Comparison of ENCODE assay signal across 12 mouse cellular contexts in genomic region chr4:116669291-116669690, GRCm38 (mm10). TPM values are rescaled to one million over a fixed set of nuclear protein-coding genes. Genes with fewer than 3 reads are reported as not detected.
A peak's percentile ranks its signal among the peaks of the same experiment; 100 is the strongest.
DNase-seq lines count a peak whose midpoint lies in the region; ATAC-seq and TF ChIP-seq lines count a peak whose summit lies in the region.
"Had no signal": no experiment of that assay in that cellular context is flagged by ENCODE, and none has a peak within 500 bp of the region (broad histone marks: within the 10 kb centered on the region; RNA-seq: fewer than 3 reads in every experiment).

No protein-coding gene starts in this region.

- no peak overlapping the region for H3K4me2 ChIP-seq in kidney, embryonic 14.5 days (replicated peaks; ENCODE audit: low read depth, low read length)
- no peak overlapping the region for H3K4me2 ChIP-seq in midbrain, embryonic 11.5 days
- H3K4me2 ChIP-seq in midbrain, embryonic 13.5 days (replicated peaks) = no peak overlapping the region
- no peak overlapping the region for H3K4me2 ChIP-seq in stomach, postnatal 0 days (replicated peaks; ENCODE audit: low read depth)
- H3K4me2 ChIP-seq: midbrain, embryonic 12.5 days; neural tube, embryonic 15.5 days had no signal

- H3K9me3 ChIP-seq in kidney, embryonic 14.5 days (ENCODE audit: control insufficient read depth, low read length) = no peaks in the 10 kb centered on the region
- no peaks in the 10 kb centered on the region for H3K9me3 ChIP-seq in midbrain, embryonic 11.5 days (ENCODE audit: control insufficient read depth, low read length)
- H3K9me3 ChIP-seq in midbrain, embryonic 13.5 days = no peaks in the 10 kb centered on the region
- no peaks in the 10 kb centered on the region for H3K9me3 ChIP-seq in stomach, postnatal 0 days (ENCODE audit: control insufficient read depth, low read length)
- H3K9me3 ChIP-seq: midbrain, embryonic 12.5 days; neural tube, embryonic 15.5 days had no signal

- no peak overlapping the region for H3K9ac ChIP-seq in kidney, embryonic 14.5 days (ENCODE audit: low read depth, low read length)
- H3K9ac ChIP-seq in midbrain, embryonic 11.5 days (ENCODE audit: low read length) = no peak overlapping the region
- H3K9ac ChIP-seq in midbrain, embryonic 13.5 days (replicated peaks) = no peak overlapping the region
- no peak overlapping the region for H3K9ac ChIP-seq in stomach, postnatal 0 days (ENCODE audit: low read length)
- H3K9ac ChIP-seq: midbrain, embryonic 12.5 days; neural tube, embryonic 15.5 days had no signal

- 54% methylated on average over 2 of the region's 2 CpGs for WGBS in kidney, adult 2 months
- WGBS in kidney, embryonic 14.5 days = 77% methylated on average over 2 of the region's 2 CpGs
- 61% methylated on average over 2 of the region's 2 CpGs for WGBS in midbrain, embryonic 11.5 days
- WGBS in midbrain, embryonic 13.5 days = 56% methylated on average over 2 of the region's 2 CpGs
- 49% methylated on average over 2 of the region's 2 CpGs for WGBS in stomach, postnatal 0 days

- ATAC-seq in kidney, embryonic 14.5 days (ENCODE audit: low FRiP score, low TSS enrichment) = no peak
- no peak for ATAC-seq in midbrain, embryonic 11.5 days (ENCODE audit: low FRiP score)
- ATAC-seq in midbrain, embryonic 13.5 days = no peak
- ATAC-seq in stomach, postnatal 0 days (ENCODE audit: low FRiP score, low TSS enrichment) = no peak
- no peak for ATAC-seq in granulocyte monocyte progenitor cell, adult 5-6 weeks (replicated peaks; ENCODE audit: poor library complexity, severe bottlenecking)

- no peak for TF ChIP-seq POLR2A in kidney, adult 2 months (IDR thresholded peaks at IDR 0.05; ENCODE audit: low read depth, low read length)
- no peak for TF ChIP-seq POLR2A in bone marrow macrophage, adult 2 months (IDR thresholded peaks at IDR 0.05; ENCODE audit: borderline replicate concordance, low read depth, low read length)

- H3K27ac ChIP-seq in kidney, adult 2 months (ENCODE audit: insufficient read depth, low read depth, low read length) = no peak overlapping the region
- no peak overlapping the region for H3K27ac ChIP-seq in kidney, embryonic 14.5 days (ENCODE audit: low read depth, low read length)
- no peak overlapping the region for H3K27ac ChIP-seq in midbrain, embryonic 11.5 days (ENCODE audit: low read depth, low read length)
- no peak overlapping the region for H3K27ac ChIP-seq in midbrain, embryonic 13.5 days
- peak overlapping the region; percentile 100 for H3K27ac ChIP-seq in bone marrow macrophage, adult 2 months (ENCODE audit: insufficient read depth, low read depth, low read length)
- H3K27ac ChIP-seq in stomach, postnatal 0 days (replicated peaks) = no peak overlapping the region
- H3K27ac ChIP-seq: midbrain, embryonic 12.5 days; neural tube, embryonic 15.5 days had no signal

- no peak overlapping the region for H3K4me3 ChIP-seq in kidney, adult 2 months (ENCODE audit: insufficient read depth, low read depth, low read length)
- no peak overlapping the region for H3K4me3 ChIP-seq in kidney, embryonic 14.5 days (ENCODE audit: low read length)
- no peak overlapping the region for H3K4me3 ChIP-seq in midbrain, embryonic 11.5 days (ENCODE audit: low read depth, low read length)
- no peak overlapping the region for H3K4me3 ChIP-seq in midbrain, embryonic 13.5 days (replicated peaks)
- no peak overlapping the region for H3K4me3 ChIP-seq in bone marrow macrophage, adult 2 months (ENCODE audit: insufficient read depth, low read length)
- H3K4me3 ChIP-seq in stomach, postnatal 0 days (ENCODE audit: low read depth, low read length) = no peak overlapping the region
- H3K4me3 ChIP-seq: midbrain, embryonic 12.5 days; neural tube, embryonic 15.5 days had no signal

- H3K4me1 ChIP-seq in kidney, adult 2 months (ENCODE audit: control insufficient read depth, insufficient read depth, low read length) = peaks cover 4% of the 10 kb centered on the region
- no peaks in the 10 kb centered on the region for H3K4me1 ChIP-seq in kidney, embryonic 14.5 days (ENCODE audit: control insufficient read depth, insufficient read depth, low read length)
- H3K4me1 ChIP-seq in midbrain, embryonic 11.5 days (ENCODE audit: control insufficient read depth, insufficient read depth, low read length) = no peaks in the 10 kb centered on the region
- no peaks in the 10 kb centered on the region for H3K4me1 ChIP-seq in midbrain, embryonic 13.5 days (replicated peaks)
- H3K4me1 ChIP-seq in bone marrow macrophage, adult 2 months (ENCODE audit: control insufficient read depth, insufficient read depth, low read length) = peaks cover 52% of the 10 kb centered on the region
- H3K4me1 ChIP-seq in stomach, postnatal 0 days (replicated peaks; ENCODE audit: control insufficient read depth, insufficient read depth) = no peaks in the 10 kb centered on the region
- H3K4me1 ChIP-seq: midbrain, embryonic 12.5 days; neural tube, embryonic 15.5 days had no signal

- H3K27me3 ChIP-seq in kidney, adult 2 months (replicated peaks; ENCODE audit: control insufficient read depth, insufficient read depth, low read length) = no peaks in the 10 kb centered on the region
- no peaks in the 10 kb centered on the region for H3K27me3 ChIP-seq in kidney, embryonic 14.5 days (ENCODE audit: control insufficient read depth, insufficient read depth, low read length)
- no peaks in the 10 kb centered on the region for H3K27me3 ChIP-seq in midbrain, embryonic 11.5 days (ENCODE audit: control insufficient read depth, insufficient read depth, low read length)
- no peaks in the 10 kb centered on the region for H3K27me3 ChIP-seq in midbrain, embryonic 13.5 days
- H3K27me3 ChIP-seq in stomach, postnatal 0 days (ENCODE audit: control insufficient read depth, insufficient read depth, low read length) = no peaks in the 10 kb centered on the region
- H3K27me3 ChIP-seq: midbrain, embryonic 12.5 days; neural tube, embryonic 15.5 days had no signal

- peak; percentile 51 for DNase-seq in kidney, adult 2 months
- DNase-seq in midbrain, embryonic 11.5 days (ENCODE audit: low spot score, missing footprints) = peak; percentile 68
- no peak for DNase-seq in stomach, postnatal 0 days (ENCODE audit: low spot score)
- DNase-seq in layer of hippocampus, postnatal 25 days (ENCODE audit: extremely low spot score in 1 of 2, low spot score in 1 of 2) = no peak
- DNase-seq: adrenal gland, postnatal 25 days; cerebellum, adult 8-10 months had no signal

- no peak for TF ChIP-seq EP300 in stomach, postnatal 0 days (optimal IDR thresholded peaks at IDR 0.05)

- TF ChIP-seq CTCF in kidney, adult 2 months (conservative IDR thresholded peaks at IDR 0.05; ENCODE audit: insufficient read depth, insufficient read length, low read depth, low read length) = peak; percentile 50
- no peak for TF ChIP-seq CTCF in bone marrow macrophage, adult 2 months (IDR thresholded peaks at IDR 0.05; ENCODE audit: low read depth, low read length)
- peak; percentile 65 for TF ChIP-seq CTCF in stomach, postnatal 0 days (IDR thresholded peaks at IDR 0.05; ENCODE audit: low read depth)

- H3K36me3 ChIP-seq in kidney, adult 2 months (ENCODE audit: control insufficient read depth, insufficient read depth, low read length) = no peaks in the 10 kb centered on the region
- no peaks in the 10 kb centered on the region for H3K36me3 ChIP-seq in kidney, embryonic 14.5 days (ENCODE audit: control insufficient read depth, insufficient read depth, low read length)
- H3K36me3 ChIP-seq in midbrain, embryonic 11.5 days (ENCODE audit: control insufficient read depth, insufficient read depth, low read length) = no peaks in the 10 kb centered on the region
- H3K36me3 ChIP-seq in midbrain, embryonic 13.5 days = no peaks in the 10 kb centered on the region
- no peaks in the 10 kb centered on the region for H3K36me3 ChIP-seq in stomach, postnatal 0 days (ENCODE audit: control insufficient read depth, insufficient read depth, low read length)
- H3K36me3 ChIP-seq: midbrain, embryonic 12.5 days; neural tube, embryonic 15.5 days had no signal

RNA-seq across cellular contexts. Expression of gene Prdx1, which starts 16.1 kb away (rescaled TPM):
- polyA plus RNA-seq in kidney, adult 2 months (2012; rRNA removed) = 282 and 478 TPM in 2 replicates
- polyA plus RNA-seq in kidney, embryonic 14.5 days (2014; fragmentation: Nextera tagmentation; extraction: Ambion mirVana) = 1,503 and 1,977 TPM in 2 replicates
- 1,035 and 1,053 TPM in 2 replicates for polyA plus RNA-seq in midbrain, embryonic 11.5 days (2014; fragmentation: Nextera tagmentation; extraction: Ambion mirVana)
- 516 and 536 TPM in 2 replicates for polyA plus RNA-seq in midbrain, embryonic 13.5 days (2015; fragmentation: Nextera tagmentation; extraction: Ambion mirVana)
- polyA plus RNA-seq in bone marrow macrophage, adult 2 months (2012; ENCODE audit: insufficient read depth, insufficient read length, missing spikeins) = 2,298 and 2,420 TPM in 2 replicates
- 1,868 and 2,021 TPM in 2 replicates for polyA plus RNA-seq in stomach, postnatal 0 days (2015; fragmentation: Nextera tagmentation; extraction: Ambion mirVana)
- total RNA-seq in granulocyte monocyte progenitor cell, adult 5-6 weeks (2014; fragmentation: Nextera tagmentation) = 255 and 303 TPM in 2 replicates
- total RNA-seq in granulocyte monocyte progenitor cell, adult 5-6 weeks (2017) = 264 and 283 TPM in 2 replicates
- total RNA-seq in layer of hippocampus, postnatal 25 days (2021) = 100 to 1,000 TPM; 162 to 182 TPM

RNA-seq across cellular contexts. Expression of gene Akr1a1, which starts 17.8 kb away (rescaled TPM):
- 2,926 and 3,067 TPM in 2 replicates for polyA plus RNA-seq in kidney, adult 2 months (2012; rRNA removed)
- 730 and 751 TPM in 2 replicates for polyA plus RNA-seq in kidney, embryonic 14.5 days (2014; fragmentation: Nextera tagmentation; extraction: Ambion mirVana)
- 544 TPM in 2 replicates for polyA plus RNA-seq in midbrain, embryonic 11.5 days (2014; fragmentation: Nextera tagmentation; extraction: Ambion mirVana)
- 613 and 617 TPM in 2 replicates for polyA plus RNA-seq in midbrain, embryonic 13.5 days (2015; fragmentation: Nextera tagmentation; extraction: Ambion mirVana)
- 1,749 and 1,754 TPM in 2 replicates for polyA plus RNA-seq in bone marrow macrophage, adult 2 months (2012; ENCODE audit: insufficient read depth, insufficient read length, missing spikeins)
- 755 and 765 TPM in 2 replicates for polyA plus RNA-seq in stomach, postnatal 0 days (2015; fragmentation: Nextera tagmentation; extraction: Ambion mirVana)
- total RNA-seq in granulocyte monocyte progenitor cell, adult 5-6 weeks (2014; fragmentation: Nextera tagmentation) = 398 and 454 TPM in 2 replicates
- 580 and 694 TPM in 2 replicates for total RNA-seq in granulocyte monocyte progenitor cell, adult 5-6 weeks (2017)
- total RNA-seq in layer of hippocampus, postnatal 25 days (2021) = 100 to 1,000 TPM; 392 to 438 TPM

RNA-seq across cellular contexts. Expression of gene Mmachc, which starts 38.9 kb away (rescaled TPM):
- polyA plus RNA-seq in kidney, adult 2 months (2012; rRNA removed) = 28.8 and 30.3 TPM in 2 replicates
- 19.7 and 25.5 TPM in 2 replicates for polyA plus RNA-seq in kidney, embryonic 14.5 days (2014; fragmentation: Nextera tagmentation; extraction: Ambion mirVana)
- 23.6 and 28.0 TPM in 2 replicates for polyA plus RNA-seq in midbrain, embryonic 11.5 days (2014; fragmentation: Nextera tagmentation; extraction: Ambion mirVana)
- polyA plus RNA-seq in midbrain, embryonic 13.5 days (2015; fragmentation: Nextera tagmentation; extraction: Ambion mirVana) = 29.6 and 29.8 TPM in 2 replicates
- 3.6 and 4.5 TPM in 2 replicates for polyA plus RNA-seq in bone marrow macrophage, adult 2 months (2012; ENCODE audit: insufficient read depth, insufficient read length, missing spikeins)
- polyA plus RNA-seq in stomach, postnatal 0 days (2015; fragmentation: Nextera tagmentation; extraction: Ambion mirVana) = 9.8 and 11.8 TPM in 2 replicates
- total RNA-seq in granulocyte monocyte progenitor cell, adult 5-6 weeks (2014; fragmentation: Nextera tagmentation) = 31.0 and 32.4 TPM in 2 replicates
- 19.2 and 27.0 TPM in 2 replicates for total RNA-seq in granulocyte monocyte progenitor cell, adult 5-6 weeks (2017)
- 10 to 100 TPM; 18.0 to 18.3 TPM for total RNA-seq in layer of hippocampus, postnatal 25 days (2021)

RNA-seq across cellular contexts. Expression of gene Ccdc163, which starts 39.0 kb away (rescaled TPM):
- polyA plus RNA-seq in kidney, adult 2 months (2012; rRNA removed) = 29.2 and 34.5 TPM in 2 replicates
- polyA plus RNA-seq in kidney, embryonic 14.5 days (2014; fragmentation: Nextera tagmentation; extraction: Ambion mirVana) = 36.9 and 39.6 TPM in 2 replicates
- polyA plus RNA-seq in midbrain, embryonic 11.5 days (2014; fragmentation: Nextera tagmentation; extraction: Ambion mirVana) = 34.3 and 37.7 TPM in 2 replicates
- polyA plus RNA-seq in midbrain, embryonic 13.5 days (2015; fragmentation: Nextera tagmentation; extraction: Ambion mirVana) = 18.8 and 18.9 TPM in 2 replicates
- polyA plus RNA-seq in bone marrow macrophage, adult 2 months (2012; ENCODE audit: insufficient read depth, insufficient read length, missing spikeins) = 54.8 and 71.5 TPM in 2 replicates
- 9.8 and 11.0 TPM in 2 replicates for polyA plus RNA-seq in stomach, postnatal 0 days (2015; fragmentation: Nextera tagmentation; extraction: Ambion mirVana)
- total RNA-seq in granulocyte monocyte progenitor cell, adult 5-6 weeks (2014; fragmentation: Nextera tagmentation) = 47.8 and 66.8 TPM in 2 replicates
- 13.6 and 18.8 TPM in 2 replicates for total RNA-seq in granulocyte monocyte progenitor cell, adult 5-6 weeks (2017)
- 1 to 10 TPM; 3.0 to 4.3 TPM for total RNA-seq in layer of hippocampus, postnatal 25 days (2021)

RNA-seq across cellular contexts. Expression of gene Nasp, which starts 41.5 kb away (rescaled TPM):
- 2.5 and 3.9 TPM in 2 replicates for polyA plus RNA-seq in kidney, adult 2 months (2012; rRNA removed)
- polyA plus RNA-seq in kidney, embryonic 14.5 days (2014; fragmentation: Nextera tagmentation; extraction: Ambion mirVana) = 224 and 234 TPM in 2 replicates
- polyA plus RNA-seq in midbrain, embryonic 11.5 days (2014; fragmentation: Nextera tagmentation; extraction: Ambion mirVana) = 304 and 328 TPM in 2 replicates
- 131 and 148 TPM in 2 replicates for polyA plus RNA-seq in midbrain, embryonic 13.5 days (2015; fragmentation: Nextera tagmentation; extraction: Ambion mirVana)
- polyA plus RNA-seq in bone marrow macrophage, adult 2 months (2012; ENCODE audit: insufficient read depth, insufficient read length, missing spikeins) = 44.2 and 48.6 TPM in 2 replicates
- 32.9 TPM in 2 replicates for polyA plus RNA-seq in stomach, postnatal 0 days (2015; fragmentation: Nextera tagmentation; extraction: Ambion mirVana)
- total RNA-seq in granulocyte monocyte progenitor cell, adult 5-6 weeks (2014; fragmentation: Nextera tagmentation) = 190 and 192 TPM in 2 replicates
- total RNA-seq in granulocyte monocyte progenitor cell, adult 5-6 weeks (2017) = 397 and 446 TPM in 2 replicates
- 10 to 100 TPM; 26.7 to 39.4 TPM for total RNA-seq in layer of hippocampus, postnatal 25 days (2021)

Comparison
In these comparisons a context has a peak if more than half of its experiments do, and no peak if none do; other contexts are left out.
1. DNase-seq: peak in kidney, adult 2 months (single experiment) and midbrain, embryonic 11.5 days (single experiment); none in stomach, postnatal 0 days (single experiment) and layer of hippocampus, postnatal 25 days (0 of 2).